Mouse (Mus musculus): ENCODE measurements around the gene Hcfc1r1. TPM values are rescaled to one million over a fixed set of nuclear protein-coding genes. Genes with fewer than 3 reads are reported as not detected.

Gene Hcfc1r1
- polyA plus RNA-seq, 1 experiment from 2014 or later = 110 TPM

DNA sequence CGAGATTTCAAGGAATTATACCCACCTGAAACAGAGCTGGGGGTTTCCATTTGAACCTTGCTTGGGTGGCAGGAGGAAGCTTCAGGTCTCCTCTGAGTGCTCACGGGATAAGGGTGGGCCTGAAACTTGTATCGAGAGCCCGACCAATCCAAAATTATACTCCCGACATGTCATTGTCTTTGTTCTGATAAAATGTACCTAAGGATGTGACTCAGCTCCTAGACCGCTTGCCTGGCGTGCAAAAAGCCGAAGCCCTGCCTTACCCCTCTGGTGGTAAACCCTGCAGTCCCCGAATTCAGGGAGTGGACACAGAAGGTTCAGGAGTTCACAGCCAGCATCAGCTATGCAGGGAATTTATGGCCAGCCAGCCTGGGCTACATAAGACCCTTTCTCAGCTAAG is 6.9 kb downstream of the Hcfc1r1 start:
- Histone ChIP-seq H3K9me3 (ENCODE audit: control insufficient read depth, low read length) (no peaks in the 10 kb centered on the region), H3K4me1 (ENCODE audit: control insufficient read depth, insufficient read depth, low read length) (peaks cover 21% of the 10 kb centered on the region), H3K27me3 (ENCODE audit: control insufficient read depth, insufficient read depth, low read length) (peaks cover 67% of the 10 kb centered on the region), H3K36me3 (ENCODE audit: control insufficient read depth, insufficient read depth, low read length) (no peaks in the 10 kb centered on the region), H3K4me3 (replicated peaks; ENCODE audit: low read depth, low read length) (no peak overlapping the region), H3K27ac (replicated peaks; ENCODE audit: low read depth, low read length) (no peak overlapping the region), H3K9ac (replicated peaks; ENCODE audit: low read length) (no peak overlapping the region), H3K4me2 (ENCODE audit: low read length) (no peak overlapping the region)
- ATAC-seq (ENCODE audit: low FRiP score, low TSS enrichment) = no peak
- no peak for DNase-seq
- WGBS = 79% methylated on average over 9 of the region's 9 CpGs

GRCm38 (mm10) chr17:23681086-23681485 is 7.7 kb downstream of the Hcfc1r1 start:
- WGBS = 80% methylated on average over 10 of the region's 10 CpGs
- Histone ChIP-seq H3K9me3 (ENCODE audit: control insufficient read depth, low read length) (no peaks in the 10 kb centered on the region), H3K27me3 (ENCODE audit: control insufficient read depth, insufficient read depth, low read length) (peaks cover 59% of the 10 kb centered on the region)

GRCm38 (mm10) chr17:23682092-23682491 is 8.7 kb downstream of the Hcfc1r1 start:
- H3K9ac ChIP-seq (replicated peaks; ENCODE audit: low read length) = no peak overlapping the region
- H3K4me1 ChIP-seq (ENCODE audit: control insufficient read depth, insufficient read depth, low read length) = peaks cover 11% of the 10 kb centered on the region
- H3K27me3 ChIP-seq (ENCODE audit: control insufficient read depth, insufficient read depth, low read length) = peaks cover 51% of the 10 kb centered on the region
- DNase-seq (no peak), ATAC-seq (ENCODE audit: low FRiP score, low TSS enrichment) (no peak)
- no peaks in the 10 kb centered on the region for H3K9me3 ChIP-seq (ENCODE audit: control insufficient read depth, low read length)
- no peaks in the 10 kb centered on the region for H3K36me3 ChIP-seq (ENCODE audit: control insufficient read depth, insufficient read depth, low read length)
- 71% methylated on average over 4 of the region's 4 CpGs for WGBS
- no peak overlapping the region for H3K4me3 ChIP-seq (replicated peaks; ENCODE audit: low read depth, low read length)
- no peak overlapping the region for H3K27ac ChIP-seq (replicated peaks; ENCODE audit: low read depth, low read length)
- no peak overlapping the region for H3K4me2 ChIP-seq (ENCODE audit: low read length)

More at GRCm38 (mm10) chr17:23681086-23681485, 7.7 kb downstream of the Hcfc1r1 start:
- no peak overlapping the region for H3K4me3 ChIP-seq (replicated peaks; ENCODE audit: low read depth, low read length)
- H3K4me2 ChIP-seq (ENCODE audit: low read length) = no peak overlapping the region
- no peak for DNase-seq
- H3K9ac ChIP-seq (replicated peaks; ENCODE audit: low read length) = no peak overlapping the region
- peaks cover 21% of the 10 kb centered on the region for H3K4me1 ChIP-seq (ENCODE audit: control insufficient read depth, insufficient read depth, low read length)
- no peaks in the 10 kb centered on the region for H3K36me3 ChIP-seq (ENCODE audit: control insufficient read depth, insufficient read depth, low read length)
- no peak for ATAC-seq (ENCODE audit: low FRiP score, low TSS enrichment)
- no peak overlapping the region for H3K27ac ChIP-seq (replicated peaks; ENCODE audit: low read depth, low read length)

- H3K27ac ChIP-seq (replicated peaks; ENCODE audit: low read depth, low read length) = no peak overlapping the region
- H3K4me1 ChIP-seq (ENCODE audit: control insufficient read depth, insufficient read depth, low read length) = peaks cover 6% of the 10 kb centered on the region; the same call in 1 of the 2 replicates
- no peaks in the 10 kb centered on the region for H3K36me3 ChIP-seq (ENCODE audit: control insufficient read depth, insufficient read depth, low read length)
- WGBS = 68% methylated on average over 3 of the region's 3 CpGs
- H3K4me3 ChIP-seq (replicated peaks; ENCODE audit: low read depth, low read length) = no peak overlapping the region
- H3K4me2 ChIP-seq (ENCODE audit: low read length) = no peak overlapping the region
- no peak overlapping the region for H3K9ac ChIP-seq (replicated peaks; ENCODE audit: low read length)
- DNase-seq = no peak
- no peaks in the 10 kb centered on the region for H3K9me3 ChIP-seq (ENCODE audit: control insufficient read depth, low read length)
- H3K27me3 ChIP-seq (ENCODE audit: control insufficient read depth, insufficient read depth, low read length) = peaks cover 51% of the 10 kb centered on the region
- no peak for ATAC-seq (ENCODE audit: low FRiP score, low TSS enrichment)
Measured at GRCm38 (mm10) chr17:23682530-23682929, 9.1 kb downstream of the Hcfc1r1 start.

DNA sequence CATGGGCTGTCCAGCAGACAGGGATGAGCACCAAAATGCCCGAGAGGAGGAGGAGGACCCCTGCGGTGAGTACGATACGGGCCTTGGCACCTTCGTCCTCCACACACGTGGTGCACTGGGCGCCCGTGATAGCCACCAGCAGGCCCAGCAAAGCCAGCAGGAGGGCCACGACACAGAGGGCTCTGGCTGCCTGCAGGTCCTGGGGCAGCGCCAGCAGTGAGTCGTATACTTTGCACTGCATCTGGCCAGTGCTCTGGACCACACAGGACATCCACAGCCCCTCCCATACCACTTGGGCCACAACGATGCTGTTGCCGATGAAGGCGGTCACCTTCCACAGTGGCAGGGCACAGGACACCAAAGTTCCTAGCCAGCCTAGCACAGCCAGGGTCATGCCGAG is 9.8 kb downstream of the Hcfc1r1 start:
- no peak for DNase-seq
- Histone ChIP-seq H3K9ac (replicated peaks; ENCODE audit: low read length) (no peak overlapping the region), H3K4me3 (replicated peaks; ENCODE audit: low read depth, low read length) (no peak overlapping the region), H3K4me2 (ENCODE audit: low read length) (no peak overlapping the region), H3K27me3 (ENCODE audit: control insufficient read depth, insufficient read depth, low read length) (peaks cover 50% of the 10 kb centered on the region), H3K27ac (replicated peaks; ENCODE audit: low read depth, low read length) (no peak overlapping the region), H3K9me3 (ENCODE audit: control insufficient read depth, low read length) (no peaks in the 10 kb centered on the region), H3K36me3 (ENCODE audit: control insufficient read depth, insufficient read depth, low read length) (no peaks in the 10 kb centered on the region), H3K4me1 (ENCODE audit: control insufficient read depth, insufficient read depth, low read length) (0 out of 2 replicates have a peak, but pooled peaks cover 5% of the 10 kb centered on the region)
- no peak for ATAC-seq (ENCODE audit: low FRiP score, low TSS enrichment)
- 24% methylated on average over 15 of the region's 15 CpGs for WGBS

DNA sequence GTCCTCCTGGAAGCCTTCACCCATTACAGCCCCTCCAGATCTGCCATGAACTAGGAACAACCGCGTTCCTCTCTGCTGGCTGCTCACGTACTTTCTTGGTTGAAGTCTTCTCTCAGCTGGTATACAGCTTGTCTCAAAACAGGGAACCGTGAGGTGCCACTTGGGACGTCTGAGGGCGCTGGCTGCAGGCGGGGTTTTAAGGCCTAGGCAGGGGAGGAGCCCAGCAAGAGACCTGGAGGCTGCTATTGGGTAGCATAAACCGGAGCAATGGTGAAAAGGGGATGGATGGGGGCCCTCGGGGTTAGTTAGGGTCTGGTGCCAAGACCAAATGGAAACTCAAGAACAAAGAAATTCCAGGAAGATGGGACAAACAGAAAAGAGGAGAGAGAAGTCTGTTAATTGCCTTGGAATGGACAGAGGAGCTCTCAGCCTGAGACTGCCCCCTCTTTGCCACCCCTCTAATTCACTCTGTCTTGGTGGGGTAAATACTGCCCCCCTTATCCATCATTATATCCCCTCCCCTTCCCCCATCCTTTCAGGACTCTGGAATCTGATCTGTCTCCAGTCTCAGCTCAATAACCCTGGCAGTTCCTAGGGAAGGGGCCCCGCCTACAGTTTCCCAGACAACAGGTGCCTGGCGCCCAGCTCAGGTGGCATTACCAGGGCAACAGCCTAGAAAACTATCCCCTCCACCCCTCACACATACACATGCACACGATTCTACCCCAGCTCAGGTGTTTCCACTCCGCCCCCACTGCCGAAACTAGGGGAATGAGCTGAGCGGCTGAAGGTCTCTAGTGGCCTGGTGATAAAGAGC is 10.7 kb downstream of the Hcfc1r1 start, which contains the start of gene Cldn9:
Gene Cldn9, minus strand, starts transcription at position 171 of the 817 bp plus-strand sequence.
- H3K27me3 ChIP-seq (ENCODE audit: control insufficient read depth, insufficient read depth, low read length) = peaks cover 42% of the 10 kb centered on the region

DNA sequence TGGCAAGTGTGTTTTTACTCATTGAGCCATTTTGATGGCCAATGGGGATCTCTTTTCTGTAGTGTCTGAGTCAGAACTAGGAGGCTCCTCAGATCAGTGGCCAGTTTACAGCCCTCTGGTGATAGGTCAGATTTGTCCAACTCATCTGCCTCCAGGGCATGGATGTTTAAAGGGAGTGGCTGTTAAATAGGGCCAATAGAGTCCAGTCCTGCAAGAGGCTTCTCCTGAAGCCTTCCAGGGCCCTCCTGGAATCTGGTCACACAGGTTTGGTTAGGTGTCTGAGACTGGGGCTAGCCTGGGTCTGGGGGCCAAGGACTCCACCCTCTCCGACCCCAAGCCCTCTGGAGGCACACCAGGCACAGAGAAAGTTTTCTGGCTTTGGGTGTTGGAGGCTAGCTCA is 21.1 kb downstream of the Hcfc1r1 start:
- WGBS = 82% methylated on average over 1 of the region's 1 CpGs
- H3K4me2 ChIP-seq (ENCODE audit: low read length) = no peak overlapping the region
- no peaks in the 10 kb centered on the region for H3K36me3 ChIP-seq (ENCODE audit: control insufficient read depth, insufficient read depth, low read length)
- no peak overlapping the region for H3K9ac ChIP-seq (replicated peaks; ENCODE audit: low read length)
- H3K4me1 ChIP-seq (ENCODE audit: control insufficient read depth, insufficient read depth, low read length) = 0 out of 2 replicates have a peak, but pooled peaks cover 2% of the 10 kb centered on the region
- DNase-seq = no peak
- H3K4me3 ChIP-seq (replicated peaks; ENCODE audit: low read depth, low read length) = no peak overlapping the region
- ATAC-seq (ENCODE audit: low FRiP score, low TSS enrichment) = no peak
- no peaks in the 10 kb centered on the region for H3K9me3 ChIP-seq (ENCODE audit: control insufficient read depth, low read length)
- no peak overlapping the region for H3K27ac ChIP-seq (replicated peaks; ENCODE audit: low read depth, low read length)
- peaks cover 21% of the 10 kb centered on the region for H3K27me3 ChIP-seq (ENCODE audit: control insufficient read depth, insufficient read depth, low read length)

More for the DNA sequence above, 10.7 kb downstream of the Hcfc1r1 start, which contains the start of gene Cldn9:
- Histone ChIP-seq H3K4me1 (ENCODE audit: control insufficient read depth, insufficient read depth, low read length) (0 out of 2 replicates have a peak, but pooled peaks cover 5% of the 10 kb centered on the region), H3K9me3 (ENCODE audit: control insufficient read depth, low read length) (no peaks in the 10 kb centered on the region), H3K4me2 (ENCODE audit: low read length) (no peak within 1 kb of the TSS), H3K4me3 (replicated peaks; ENCODE audit: low read depth, low read length) (no peak within 1 kb of the TSS), H3K27ac (replicated peaks; ENCODE audit: low read depth, low read length) (no peak within 1 kb of the TSS), H3K9ac (replicated peaks; ENCODE audit: low read length) (no peak within 1 kb of the TSS), H3K36me3 (ENCODE audit: control insufficient read depth, insufficient read depth, low read length) (no peaks in the 10 kb centered on the region)
- ATAC-seq (ENCODE audit: low FRiP score, low TSS enrichment) (no peak), DNase-seq (no peak)
- 13% methylated on average over 15 of the region's 15 CpGs for WGBS

- DNase-seq (no peak), ATAC-seq (ENCODE audit: low FRiP score, low TSS enrichment) (no peak)
- Histone ChIP-seq H3K27ac (replicated peaks; ENCODE audit: low read depth, low read length) (no peak overlapping the region), H3K4me3 (replicated peaks; ENCODE audit: low read depth, low read length) (no peak overlapping the region), H3K9me3 (ENCODE audit: control insufficient read depth, low read length) (no peaks in the 10 kb centered on the region), H3K9ac (replicated peaks; ENCODE audit: low read length) (no peak overlapping the region), H3K4me1 (ENCODE audit: control insufficient read depth, insufficient read depth, low read length) (0 out of 2 replicates have a peak, but pooled peaks cover 2% of the 10 kb centered on the region), H3K4me2 (ENCODE audit: low read length) (no peak overlapping the region), H3K36me3 (ENCODE audit: control insufficient read depth, insufficient read depth, low read length) (no peaks in the 10 kb centered on the region), H3K27me3 (ENCODE audit: control insufficient read depth, insufficient read depth, low read length) (peaks cover 21% of the 10 kb centered on the region)
- WGBS = 21% methylated on average over 3 of the region's 3 CpGs
Measured at GRCm38 (mm10) chr17:23695801-23696200, 22.4 kb downstream of the Hcfc1r1 start.
